Mouse (Mus musculus): ENCODE data around the gene Fbxo31.

- TF ChIP-seq CTCF (IDR thresholded peaks at IDR 0.05; ENCODE audit: borderline replicate concordance, extremely low read depth, insufficient read depth, insufficient read length) = peak; percentile 67
- no peak for TF ChIP-seq POLR2A (IDR thresholded peaks at IDR 0.05; ENCODE audit: borderline replicate concordance, extremely low read depth, insufficient read depth, insufficient read length, poor library complexity, severe bottlenecking)
Measured at GRCm38 (mm10) chr8:121532381-121532780, 46.2 kb downstream of the Fbxo31 start.

Measured in brain, embryonic 14.5 days (tissue).